Mouse (Mus musculus) large intestine, adult 2 months (tissue): ENCODE measurements around the gene Klhl32. TPM values are rescaled to one million over a fixed set of nuclear protein-coding genes. Genes with fewer than 3 reads are reported as not detected.

Experiments
- DNase-seq: peaks from one replicate; pipeline ENCODE4 v3.0.0-alpha.2; 2012; ENCODE audit warnings: low read depth, low spot score
- WGBS: fragments of 180-500 bp; shearing (Covaris S2); methylation state at CpG from one replicate; pipeline ENCODE4 v1.1.7; 2018; 5-methylcytosine and 5-hydroxymethylcytosine counted together
- polyA plus RNA-seq: library from polyadenylated mRNA; depleted of rRNA; stranded (reverse); fragments of >200 nt; gene quantifications from 2 replicates; pipeline ENCODE4 v1.2.3, GENCODE M21; 2012

Gene Klhl32
- polyA plus RNA-seq, 1 experiment: 0.58 TPM

DNA sequence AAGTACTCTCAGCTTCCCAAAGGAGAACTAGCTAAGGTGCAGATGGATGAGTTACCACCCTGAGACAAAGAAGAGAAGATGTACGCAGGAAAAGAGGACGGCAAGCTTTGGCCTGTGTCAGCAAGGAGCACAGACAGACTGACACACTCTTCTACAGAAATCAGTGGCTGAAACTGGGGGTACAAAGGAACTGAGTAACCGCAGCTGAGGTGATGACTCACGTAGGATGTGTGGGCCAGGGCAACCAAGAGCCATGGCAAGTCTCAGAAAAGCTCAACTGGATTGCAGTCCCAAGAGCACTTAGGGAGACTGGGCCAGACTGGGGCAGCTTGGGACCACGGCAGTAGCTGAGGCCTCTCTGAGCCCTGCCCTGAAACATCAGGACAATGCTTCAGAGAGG lies 53.6 kb downstream of the Klhl32 start:
- no peak for DNase-seq
- WGBS: 86% methylated on average over 5 of the region's 5 CpGs

DNA sequence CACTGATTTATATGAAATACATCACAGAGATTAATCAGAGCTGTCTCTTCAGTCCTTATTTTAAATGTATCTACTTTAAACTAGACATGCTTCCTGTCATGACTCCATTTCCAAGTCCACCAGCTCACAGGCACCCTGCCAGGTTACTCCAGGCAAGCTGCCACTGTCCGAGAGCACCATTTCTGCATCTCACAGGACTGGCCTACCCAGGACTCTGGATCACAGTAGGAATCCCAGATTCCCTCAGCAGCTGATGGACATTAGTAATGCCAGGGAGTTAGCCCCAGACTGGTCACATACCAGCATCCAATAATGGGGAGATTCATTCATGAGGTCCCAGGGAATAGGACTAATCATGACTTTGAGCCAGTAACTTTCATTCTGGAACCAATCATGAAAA lies 54.7 kb downstream of the Klhl32 start:
- 60% methylated on average over 1 of the region's 1 CpGs for WGBS

DNA sequence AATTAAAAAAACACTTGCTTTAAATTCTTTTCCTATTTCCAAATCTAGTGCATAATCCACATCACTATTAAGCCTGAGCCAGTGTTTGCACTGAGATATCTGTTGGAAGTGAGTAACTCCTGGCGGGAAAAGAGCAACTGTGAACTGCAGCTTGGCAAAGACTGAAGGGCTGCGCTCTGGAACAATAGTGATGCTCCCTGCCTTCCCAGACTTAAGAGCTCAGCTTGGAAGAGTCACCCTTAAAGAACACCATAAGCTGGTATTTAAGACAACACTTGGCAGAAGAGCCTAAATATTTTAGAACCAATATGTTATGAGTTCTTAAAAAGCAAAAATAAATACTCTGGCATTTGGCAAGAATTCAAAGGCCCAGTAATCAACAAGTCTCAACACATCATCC lies 55.7 kb downstream of the Klhl32 start:
- 80% methylated on average over 2 of the region's 2 CpGs for WGBS

More for the DNA sequence above, 54.7 kb downstream of the Klhl32 start:
- no peak for DNase-seq

DNA sequence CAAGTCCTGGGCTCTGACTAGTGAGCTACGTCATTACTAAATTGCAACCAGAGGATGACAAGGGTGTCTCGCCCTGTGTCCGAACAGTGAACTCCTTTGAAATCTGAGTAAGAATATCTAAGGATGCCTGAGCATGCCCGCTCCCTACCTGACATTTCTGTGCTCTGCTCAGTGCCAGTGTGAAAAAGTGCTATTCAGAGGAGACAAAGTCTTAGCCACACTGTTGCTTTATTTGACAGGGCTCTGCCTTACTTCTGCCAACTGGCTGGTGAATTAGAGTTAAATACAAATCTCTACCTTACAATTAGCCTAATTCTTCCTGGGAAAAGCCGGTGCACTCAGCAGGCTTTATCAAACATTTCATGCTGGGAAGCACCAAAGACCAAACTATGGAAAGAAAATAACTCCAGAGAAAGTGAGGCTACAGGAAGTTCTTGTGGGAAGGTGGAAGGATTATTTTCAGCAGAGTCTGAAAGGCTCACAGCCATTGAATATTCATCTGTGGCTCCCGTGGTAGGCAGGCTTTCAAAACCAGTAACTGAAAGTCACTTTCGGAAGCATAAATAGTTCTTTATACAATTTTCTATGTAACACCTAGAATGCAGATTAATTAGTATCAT lies 57.1 kb downstream of the Klhl32 start:
- WGBS: 72% methylated on average over 7 of the region's 7 CpGs
- DNase-seq: no peak

More for the DNA sequence above, 55.7 kb downstream of the Klhl32 start:
- no peak for DNase-seq

DNA sequence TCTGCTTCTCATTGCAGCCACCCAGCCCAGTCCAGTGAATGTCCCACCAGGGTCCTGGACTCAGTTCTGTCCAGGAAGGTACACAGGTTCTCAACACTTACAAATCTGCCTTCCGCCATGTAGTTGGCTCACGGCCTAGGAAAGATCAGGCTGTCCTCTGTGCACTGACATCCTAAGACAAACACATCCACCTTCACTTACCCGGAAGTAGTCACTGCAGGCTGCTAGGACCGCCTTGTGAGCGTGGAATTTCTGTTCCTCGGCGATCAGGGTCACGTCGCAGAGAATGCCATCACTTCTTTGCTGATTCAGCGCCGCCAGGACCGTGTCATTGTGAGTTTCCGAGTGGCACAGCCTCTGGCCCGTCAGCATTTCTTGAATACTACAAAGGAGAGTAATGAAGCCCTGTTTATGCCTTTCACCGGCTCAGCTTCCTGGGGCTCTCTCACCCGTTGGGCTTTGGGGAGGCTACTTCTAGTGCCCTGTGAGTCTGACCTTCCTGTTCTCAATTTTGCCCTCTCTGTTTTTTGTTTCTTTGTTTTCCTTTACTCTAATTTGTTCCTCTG lies 58.4 kb downstream of the Klhl32 start:
- no peak for DNase-seq
- 47% methylated on average over 16 of the region's 16 CpGs for WGBS

DNA sequence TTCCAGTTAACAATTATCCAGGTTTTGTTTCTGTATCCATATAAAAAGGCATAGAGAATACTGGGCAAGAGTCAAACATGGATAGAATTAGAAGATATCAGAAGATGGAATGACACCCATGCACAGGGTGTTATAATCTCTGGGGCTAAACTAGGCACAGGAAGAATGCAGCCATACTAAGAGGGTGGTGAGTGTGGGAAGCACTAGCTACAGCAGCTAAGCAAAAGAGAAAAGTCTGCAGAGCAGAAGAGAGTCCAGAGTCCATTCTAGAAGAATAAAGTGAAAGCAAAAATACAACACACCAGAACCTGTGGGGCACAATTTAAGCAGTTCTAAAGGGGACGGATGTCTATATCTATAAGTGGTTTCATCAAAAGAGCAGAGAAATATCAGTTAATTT lies 61.6 kb downstream of the Klhl32 start:
- 83% methylated on average over 1 of the region's 1 CpGs for WGBS
- DNase-seq: no peak

DNA sequence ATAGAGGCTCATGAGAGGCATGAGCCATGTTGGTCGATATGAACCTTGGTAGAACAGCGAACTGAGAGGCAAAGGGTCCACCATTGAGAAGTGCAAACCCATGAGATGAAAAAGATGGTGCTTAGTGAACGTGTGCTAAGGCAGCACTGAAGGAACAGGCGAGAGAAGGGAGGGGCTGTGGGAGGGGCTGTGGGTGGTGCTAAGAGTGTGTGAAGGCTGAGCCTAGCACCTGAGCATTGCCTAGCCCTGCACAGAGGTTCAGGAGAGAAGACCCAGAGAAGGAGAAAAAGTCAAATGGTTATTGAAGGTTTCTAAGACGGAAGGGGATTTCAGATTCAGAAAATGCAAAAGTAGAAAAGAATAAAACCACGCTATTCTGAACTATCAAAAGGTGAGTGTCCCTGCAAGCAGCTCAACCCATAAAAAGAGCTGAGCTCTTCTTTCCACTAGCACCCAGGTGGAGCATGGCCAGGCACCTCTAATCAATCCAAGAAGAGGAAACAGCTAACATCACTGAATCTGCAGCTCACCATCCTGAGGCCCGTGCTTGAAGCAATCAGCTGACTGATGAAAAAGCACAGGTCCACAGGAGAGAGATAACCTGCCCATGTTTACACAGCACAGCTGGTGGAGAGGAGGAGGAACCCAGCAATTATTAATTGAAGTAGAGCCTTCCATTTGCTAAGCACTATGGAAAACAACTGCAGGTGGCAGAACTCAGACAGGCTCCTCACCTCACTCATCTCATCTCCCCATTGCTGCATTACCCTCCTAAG lies 65.0 kb downstream of the Klhl32 start:
- 47% methylated on average over 7 of the region's 7 CpGs for WGBS
- DNase-seq: no peak

DNA sequence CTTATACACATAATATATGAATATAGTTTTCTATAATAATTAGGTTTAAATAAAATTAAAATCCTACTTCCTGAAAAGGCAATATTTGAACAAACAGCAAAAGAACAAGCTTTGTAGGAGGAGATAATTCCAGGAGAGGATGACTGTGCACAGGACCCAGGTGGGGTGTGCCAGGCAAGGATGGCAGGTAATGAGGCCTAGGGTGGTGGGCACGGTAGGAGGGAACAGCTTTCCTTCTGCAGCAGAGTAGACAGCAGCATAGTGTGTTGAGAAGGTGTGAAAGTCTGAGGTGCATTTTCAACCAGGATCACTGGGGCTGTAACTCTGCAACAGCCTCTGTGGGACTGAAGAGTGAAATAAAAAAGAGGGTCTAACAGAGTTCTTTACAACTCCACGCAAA lies 85.0 kb downstream of the Klhl32 start:
- DNase-seq: no peak
- 78% methylated on average over 2 of the region's 2 CpGs for WGBS

DNA sequence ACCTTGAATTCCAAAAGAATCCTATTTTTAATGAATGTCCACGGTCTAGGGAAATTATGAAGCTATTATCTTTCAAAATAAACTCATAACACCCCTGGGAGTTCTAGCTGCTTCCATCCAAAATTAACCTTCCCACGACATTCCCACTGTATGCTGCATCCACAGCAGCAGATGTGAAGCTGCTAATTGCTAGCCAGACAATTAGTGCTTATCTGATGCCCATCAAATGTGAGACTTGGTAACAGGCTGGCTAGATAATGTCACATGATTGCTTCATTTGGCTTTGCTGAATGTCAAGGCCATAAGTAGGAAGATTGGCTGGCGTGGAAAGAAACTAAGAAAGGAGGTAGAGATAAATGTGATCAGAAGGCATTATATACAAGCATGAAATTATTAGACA lies 85.5 kb downstream of the Klhl32 start:
- 61% methylated on average over 3 of the region's 3 CpGs for WGBS
- no peak for DNase-seq

DNA sequence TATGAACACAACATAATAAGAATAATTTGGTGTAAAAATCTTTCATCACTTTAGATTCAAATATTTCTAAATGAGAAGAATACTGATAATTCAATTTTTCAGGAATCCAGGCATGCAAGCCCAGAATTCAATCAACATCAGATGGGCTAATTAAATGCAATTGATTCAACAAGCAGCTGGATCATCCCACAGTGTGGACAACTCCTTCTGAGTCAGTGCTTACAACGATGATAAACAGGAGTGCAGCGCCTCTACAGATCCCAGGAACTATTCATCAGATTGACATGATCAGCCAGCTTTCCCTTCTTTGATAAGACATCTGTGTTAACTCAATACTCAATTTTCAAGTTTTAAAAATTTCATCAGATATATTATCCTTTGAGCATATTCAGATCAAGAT lies 86.4 kb downstream of the Klhl32 start:
- WGBS: 76% methylated on average over 2 of the region's 2 CpGs
- DNase-seq: no peak

DNA sequence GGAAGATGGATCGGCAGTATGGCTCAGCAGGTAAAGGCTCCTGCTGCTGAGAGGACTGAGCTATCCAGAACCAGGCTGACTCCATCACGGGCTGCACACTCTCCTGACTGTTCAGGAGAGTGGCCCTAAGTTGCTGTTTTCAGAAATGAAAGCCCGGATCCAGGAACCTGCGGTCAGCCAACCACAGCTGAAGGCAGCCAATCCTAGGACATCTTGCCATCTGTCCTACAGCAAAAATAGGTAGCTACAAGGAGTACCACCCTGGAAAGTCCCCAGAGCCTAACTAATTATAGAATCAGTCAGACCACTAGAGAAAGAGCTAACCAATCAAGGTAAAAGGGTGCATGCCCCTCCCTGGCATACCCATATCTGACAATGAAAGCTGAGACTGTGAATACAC lies 87.5 kb downstream of the Klhl32 start:
- WGBS: 81% methylated on average over 4 of the region's 4 CpGs
- no peak for DNase-seq

DNA sequence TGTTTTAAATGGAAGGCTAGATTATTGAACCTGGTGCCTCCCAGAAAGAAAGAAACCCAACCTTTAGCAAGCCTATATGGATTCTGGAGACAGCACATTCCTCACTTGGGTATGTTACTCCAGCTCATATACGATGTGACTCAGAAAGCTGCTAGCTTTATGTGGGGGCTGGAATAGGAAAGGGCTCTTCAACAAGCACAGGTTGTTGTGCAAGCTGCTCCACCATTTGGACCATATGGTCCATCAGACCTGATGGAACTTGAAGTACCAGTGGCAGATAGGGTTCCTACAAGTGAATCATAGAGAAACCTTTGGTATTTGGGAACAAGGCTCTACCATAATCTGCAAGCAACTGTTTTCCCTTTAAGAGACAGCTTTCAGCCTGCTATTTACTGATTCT lies 92.0 kb downstream of the Klhl32 start:
- DNase-seq: no peak
- 89% methylated on average over 1 of the region's 1 CpGs for WGBS

DNA sequence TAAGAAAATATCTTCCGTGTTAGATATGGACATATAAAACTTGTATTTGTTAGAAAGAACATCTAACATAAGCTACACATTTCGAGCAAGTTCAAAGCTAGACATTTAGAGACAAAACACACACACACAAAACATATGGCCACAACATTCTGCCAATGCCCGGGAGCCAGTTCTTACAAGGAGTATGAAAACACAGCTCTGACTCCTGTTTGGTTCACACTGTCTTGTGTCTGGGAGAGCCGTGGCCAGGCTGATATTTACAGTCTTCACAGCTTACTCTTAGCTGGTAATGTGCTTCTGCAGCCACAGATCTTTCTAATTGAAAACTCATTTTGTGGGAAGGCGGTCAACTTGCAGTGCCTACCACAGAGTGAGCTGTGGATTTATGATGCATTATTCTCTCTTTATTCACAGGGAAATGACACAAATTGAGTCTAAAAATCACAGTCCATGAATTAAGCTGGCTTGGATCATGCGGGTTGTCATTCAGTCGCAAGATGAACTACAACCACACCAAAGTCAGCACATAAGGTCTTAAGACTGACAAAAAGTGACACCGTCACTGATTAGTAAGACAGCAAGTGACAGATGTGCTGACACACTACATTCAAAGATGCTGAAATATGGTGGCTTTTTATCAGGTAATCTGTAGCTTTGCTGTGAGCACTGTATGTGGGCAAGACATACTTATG lies 98.3 kb downstream of the Klhl32 start:
- no peak for DNase-seq
- WGBS: 76% methylated on average over 8 of the region's 8 CpGs

DNA sequence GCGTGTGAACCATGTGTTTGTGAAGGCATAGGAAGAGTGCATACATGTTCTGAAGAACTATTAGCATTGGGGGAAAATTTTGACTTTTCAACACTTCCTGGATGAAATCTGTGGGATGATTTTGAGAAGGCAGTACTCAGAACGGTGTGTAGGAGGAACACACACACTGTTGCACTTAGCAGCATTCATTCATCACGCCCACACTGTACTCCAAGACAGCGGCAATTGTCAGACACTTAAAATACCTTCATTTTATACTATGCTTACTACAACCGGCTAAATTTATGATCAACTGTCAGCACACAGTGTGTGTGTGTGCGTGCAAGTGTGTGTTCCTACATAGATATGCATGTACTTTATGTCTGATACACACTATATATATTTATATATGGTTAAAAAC lies 113.8 kb downstream of the Klhl32 start:
- WGBS: 78% methylated on average over 6 of the region's 6 CpGs
- DNase-seq: no peak

DNA sequence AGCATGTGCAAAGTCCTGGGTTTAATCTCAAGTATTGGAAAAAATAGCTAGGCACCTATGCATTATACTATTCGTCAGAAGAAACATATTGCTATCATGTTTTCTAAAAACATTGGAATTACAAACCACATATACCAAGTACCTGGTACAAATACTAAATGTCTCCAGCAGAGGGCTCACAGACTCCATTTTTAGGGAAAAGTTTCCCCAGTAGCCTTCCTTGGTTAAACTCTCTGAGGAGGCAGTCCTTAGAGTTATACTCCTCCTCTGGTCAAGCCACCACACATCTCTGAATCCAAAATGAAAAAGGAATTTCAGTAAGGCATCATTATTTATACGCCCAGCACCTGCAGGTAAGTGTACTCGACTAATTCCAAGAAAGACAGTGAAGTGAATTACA lies 130.1 kb downstream of the Klhl32 start:
- DNase-seq: peak; percentile 3
- WGBS: 22% methylated on average over 3 of the region's 3 CpGs

DNA sequence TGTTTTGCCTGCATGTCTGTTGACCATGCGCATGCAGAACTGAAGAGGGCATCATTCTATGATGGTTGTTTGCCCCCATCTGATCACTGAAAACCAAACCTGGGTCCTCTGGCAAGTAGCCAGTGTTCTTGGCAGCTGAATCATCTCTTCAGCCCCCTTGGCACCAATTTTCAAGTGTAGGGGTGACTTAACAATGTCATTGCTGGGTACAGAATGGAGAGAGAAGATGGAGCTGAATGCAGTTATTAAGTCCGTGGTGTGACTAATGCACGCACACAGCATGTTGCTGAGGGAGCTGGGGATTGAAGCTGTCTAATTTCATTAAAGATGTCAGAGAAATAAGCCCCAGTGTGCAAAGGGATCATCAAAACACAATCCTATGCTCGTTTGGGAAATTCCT lies 135.4 kb downstream of the Klhl32 start:
- no peak for DNase-seq
- 69% methylated on average over 4 of the region's 4 CpGs for WGBS

DNA sequence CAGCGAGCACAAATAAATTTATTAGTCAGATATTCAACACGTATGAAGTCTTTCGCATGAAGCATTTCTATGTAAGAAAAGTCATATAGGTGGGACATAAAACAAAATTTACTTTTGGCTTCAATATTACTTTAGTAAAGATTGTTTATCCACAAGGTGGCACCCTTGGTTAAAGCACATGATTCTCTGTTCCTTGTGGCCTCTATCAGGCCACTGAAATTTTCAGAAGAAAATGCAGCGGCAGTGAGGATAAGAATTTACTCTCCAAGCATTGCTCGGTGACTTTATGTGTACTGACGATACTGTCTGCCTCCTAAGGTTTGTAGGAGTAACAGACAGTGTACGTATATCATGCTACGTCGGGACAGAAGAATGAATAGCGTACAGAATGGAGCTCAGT lies 136.6 kb downstream of the Klhl32 start:
- WGBS: 81% methylated on average over 10 of the region's 10 CpGs
- no peak for DNase-seq

DNA sequence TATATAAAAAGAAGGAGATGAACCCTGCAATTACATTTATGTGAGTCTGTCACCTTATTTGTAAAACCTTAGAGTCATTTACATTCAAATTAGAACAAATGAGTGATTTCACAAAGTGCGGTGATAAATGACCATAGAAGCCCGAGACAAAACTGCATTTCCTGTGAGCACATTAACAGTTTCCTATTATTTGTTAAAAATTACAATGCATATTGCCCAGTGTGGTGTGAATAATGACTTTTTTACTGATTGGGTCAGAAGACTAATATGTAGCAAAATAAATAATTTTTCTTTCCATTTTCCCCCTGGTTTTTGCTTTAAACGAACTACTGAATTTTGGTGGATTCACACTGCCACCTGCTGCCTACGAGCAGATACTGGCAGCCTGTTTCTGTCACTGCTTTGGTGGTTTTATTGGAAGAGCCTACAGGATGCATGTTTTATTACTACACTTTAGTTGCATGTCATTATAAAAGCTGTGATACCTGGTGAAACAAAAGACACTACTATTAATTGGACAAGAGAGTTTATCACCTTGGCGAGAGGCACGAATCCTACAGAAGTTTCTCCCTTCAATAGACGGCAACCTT lies 152.3 kb downstream of the Klhl32 start:
- no peak for DNase-seq
- 62% methylated on average over 7 of the region's 7 CpGs for WGBS

DNA sequence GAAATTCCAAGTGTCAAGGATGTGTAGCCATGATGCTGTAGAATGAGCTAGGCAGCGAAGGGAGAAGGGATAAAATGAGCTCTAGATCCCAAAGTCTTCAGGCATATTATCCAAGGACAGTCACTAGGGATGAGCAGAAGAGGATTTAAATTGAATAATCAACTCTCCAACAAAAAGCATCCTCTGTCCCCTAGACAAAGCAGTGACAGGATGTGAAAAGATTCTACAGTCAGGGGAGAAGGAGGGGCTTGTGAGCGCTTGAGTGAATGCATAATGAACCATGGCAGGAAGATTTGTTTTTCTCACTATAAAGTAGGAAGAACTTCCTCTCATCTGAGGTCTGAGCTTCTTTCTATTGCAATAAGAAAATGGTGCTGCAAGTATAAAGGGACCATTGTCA lies 170.8 kb downstream of the Klhl32 start:
- DNase-seq: no peak
- WGBS: 80% methylated on average over 2 of the region's 2 CpGs

DNA sequence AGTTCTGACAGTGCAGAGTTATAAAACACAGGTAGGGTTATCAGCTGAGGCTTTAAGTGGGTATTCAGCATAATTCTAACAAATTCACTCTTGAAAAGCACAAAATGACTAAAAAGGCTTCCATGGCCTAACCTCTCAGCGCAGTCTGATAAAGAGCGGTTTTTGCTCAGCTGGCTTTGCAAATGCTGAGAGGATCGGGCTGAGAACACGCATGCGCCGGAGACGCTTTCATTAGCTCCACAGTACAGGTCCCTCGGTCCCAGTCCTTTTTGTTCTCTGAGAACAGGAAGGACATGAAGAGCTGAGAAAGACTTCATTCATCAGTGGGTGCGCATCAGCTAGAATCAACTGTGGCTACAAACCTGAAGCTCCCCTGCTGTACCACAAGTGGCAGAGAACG lies 180.9 kb downstream of the Klhl32 start:
- 89% methylated on average over 10 of the region's 10 CpGs for WGBS
- no peak for DNase-seq
